In the genomic region with DNA sequence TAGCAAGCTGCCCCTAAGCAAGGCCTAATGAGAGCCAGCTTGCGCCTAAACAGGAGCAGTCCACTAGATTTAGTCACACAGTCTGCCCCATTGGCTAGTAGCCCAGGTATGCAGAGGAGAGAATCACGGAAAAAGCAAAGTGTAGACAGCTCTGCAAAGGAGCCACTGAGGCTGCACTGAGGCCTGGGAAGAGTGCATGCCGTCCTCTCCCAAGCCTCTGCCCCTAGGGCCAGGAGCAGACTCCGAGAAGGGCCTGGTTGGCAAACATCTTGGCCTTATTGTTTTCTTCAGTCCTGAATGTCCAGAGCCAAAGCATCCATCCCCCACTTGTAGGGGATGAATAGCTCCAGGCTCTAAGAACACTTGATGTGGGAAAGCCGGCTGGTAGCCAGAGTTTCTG, we compare ENCODE assay signal across 16 mouse cellular contexts. TPM values are rescaled to one million over a fixed set of nuclear protein-coding genes. Genes with fewer than 3 reads are reported as not detected.
DNase-seq lines count a peak whose midpoint lies in the region; ATAC-seq and TF ChIP-seq lines count a peak whose summit lies in the region.
"Had no signal": no experiment of that assay in that cellular context is flagged by ENCODE, and none has a peak within 500 bp of the region (broad histone marks: within the 10 kb centered on the region; RNA-seq: fewer than 3 reads in every experiment).

No protein-coding gene starts in this region.

- WGBS in midbrain, embryonic 14.5 days: 91% methylated on average over 5 of the region's 5 CpGs

- ATAC-seq in frontal cortex, adult (ENCODE audit: low TSS enrichment): peak; percentile 50
- ATAC-seq in midbrain, embryonic 14.5 days (ENCODE audit: low FRiP score, low TSS enrichment): no peak
- ATAC-seq: intestine, embryonic 16.5 days; liver, embryonic 12.5 days; Patski had no signal

- no peaks in the 10 kb centered on the region for H3K27me3 ChIP-seq in midbrain, embryonic 14.5 days (ENCODE audit: control insufficient read depth, insufficient read depth, low read length)
- H3K27me3 ChIP-seq: liver, embryonic 12.5 days; megakaryocyte, embryonic 14.5 days; Patski had no signal

- peaks cover 13% of the 10 kb centered on the region for H3K4me1 ChIP-seq in midbrain, embryonic 14.5 days (ENCODE audit: control insufficient read depth, insufficient read depth, low read length)

- no peak for TF ChIP-seq CTCF in left cerebral cortex, adult 2 months (IDR thresholded peaks at IDR 0.05)

- DNase-seq in frontal cortex, postnatal 25 days (ENCODE audit: low spot score in 2 of 2): no peak
- peak; percentile 19 for DNase-seq in lung, postnatal 25 days (ENCODE audit: low spot score)
- DNase-seq in lung, postnatal 10 days: no peak
- peak; percentile 24 to 35 for DNase-seq in cerebellum, postnatal 14 days
- DNase-seq in left cerebral cortex, adult 2 months (ENCODE audit: extremely low spot score in 1 of 2, low spot score in 2 of 2): peak in 1 of 2 experiments; percentile 35
- no peak for DNase-seq in retina, postnatal 1 day
- DNase-seq in midbrain, embryonic 14.5 days: no peak
- DNase-seq: adrenal gland, postnatal 36 days; thymus, postnatal 14 days had no signal

- H3K4me3 ChIP-seq in left cerebral cortex, adult 2 months: no peak overlapping the region
- no peak overlapping the region for H3K4me3 ChIP-seq in midbrain, embryonic 14.5 days (replicated peaks; ENCODE audit: low read depth, low read length)
- H3K4me3 ChIP-seq: liver, embryonic 12.5 days had no signal

- intact Hi-C loops in left cerebral cortex, adult 2 months (cut with DNase I): no loop called here

- no peak overlapping the region for H3K9ac ChIP-seq in midbrain, embryonic 14.5 days (replicated peaks; ENCODE audit: low read length)
- H3K9ac ChIP-seq: liver, embryonic 12.5 days had no signal

- no peaks in the 10 kb centered on the region; the same call in 1 of the 2 replicates for H3K36me3 ChIP-seq in midbrain, embryonic 14.5 days (ENCODE audit: control insufficient read depth, insufficient read depth, low read length)

- H3K27ac ChIP-seq in left cerebral cortex, adult 2 months: peak overlapping the region; percentile 47
- H3K27ac ChIP-seq in midbrain, embryonic 14.5 days (replicated peaks; ENCODE audit: low read depth, low read length): no peak overlapping the region
- H3K27ac ChIP-seq: liver, embryonic 12.5 days had no signal

- H3K4me2 ChIP-seq in midbrain, embryonic 14.5 days (ENCODE audit: low read length): no peak overlapping the region
- H3K4me2 ChIP-seq: liver, embryonic 12.5 days had no signal

- no peaks in the 10 kb centered on the region for H3K9me3 ChIP-seq in midbrain, embryonic 14.5 days (ENCODE audit: control insufficient read depth, low read length)
- H3K9me3 ChIP-seq: liver, embryonic 12.5 days; megakaryocyte, embryonic 14.5 days had no signal

RNA-seq across cellular contexts. Expression of gene Kctd5, which starts 5.0 kb away (rescaled TPM):
- total RNA-seq in left cerebral cortex, adult 2 months (2021): 10 to 100 TPM; 25.0 to 26.4 TPM
- 73.1 and 75.9 TPM in 2 replicates for polyA plus RNA-seq in midbrain, embryonic 14.5 days (2014; fragmentation: Nextera tagmentation; extraction: Ambion mirVana)

RNA-seq across cellular contexts. Expression of gene Prss27, which starts 30.3 kb away (rescaled TPM):
- not detected for total RNA-seq in left cerebral cortex, adult 2 months (2021)
- 0.17 TPM in 1 of 2 replicates, not detected in the other for polyA plus RNA-seq in midbrain, embryonic 14.5 days (2014; fragmentation: Nextera tagmentation; extraction: Ambion mirVana)
- total RNA-seq: left cerebral cortex, adult 18-20 months had no signal
- polyA plus RNA-seq: heart, embryonic 14.5 days; liver, embryonic 12.5 days had no signal

Comparison
In these comparisons a context has a peak if more than half of its experiments do, and no peak if none do; other contexts are left out.
1. DNase-seq: peak in lung, postnatal 25 days (single experiment) and cerebellum, postnatal 14 days (2 of 2); none in frontal cortex, postnatal 25 days (0 of 2), lung, postnatal 10 days (single experiment), retina, postnatal 1 day (single experiment) and midbrain, embryonic 14.5 days (single experiment).